Mouse (Mus musculus): Measurements from ENCODE around the gene Actr1b.
"Not testable (repeated sequence)": the region's sequence is repeated elsewhere in the genome, so short reads cannot be mapped to it uniquely, and the experiment has no call there.

Gene Actr1b

GRCm38 (mm10) chr1:36707166-36707565, 7.1 kb downstream of the Actr1b start:
- DNase-seq (ENCODE audit: low spot score in 2 of 2): peak in 1 of 2 experiments; percentile 50

GRCm38 (mm10) chr1:36697030-36697429, 17.2 kb downstream of the Actr1b start:
- no peak for DNase-seq (ENCODE audit: low spot score in 2 of 2)

GRCm38 (mm10) chr1:36696411-36696810, 17.8 kb downstream of the Actr1b start:
- DNase-seq (ENCODE audit: low spot score in 2 of 2): no peak

- no peak for DNase-seq (ENCODE audit: low spot score in 2 of 2)
Observed at GRCm38 (mm10) chr1:36694871-36695270, 19.4 kb downstream of the Actr1b start.

- DNase-seq (ENCODE audit: low spot score in 2 of 2): peak; percentile 96 to 97
Observed at GRCm38 (mm10) chr1:36691271-36692155, 22.7 kb downstream of the Actr1b start, which contains the start of gene Cox5b. Gene Cox5b, plus strand, starts transcription at chr1:36691449.

GRCm38 (mm10) chr1:36690671-36691235, 23.5 kb downstream of the Actr1b start:
- DNase-seq (ENCODE audit: low spot score in 2 of 2): no peak

- peak; percentile 85 to 87 for DNase-seq (ENCODE audit: low spot score in 2 of 2)
Observed at GRCm38 (mm10) chr1:36683810-36684467, 30.3 kb downstream of the Actr1b start.

GRCm38 (mm10) chr1:36682620-36683355, 31.4 kb downstream of the Actr1b start, which contains the start of gene Fam178b:
Gene Fam178b, minus strand, starts transcription at chr1:36683183.
- DNase-seq (ENCODE audit: low spot score in 2 of 2): no peak

GRCm38 (mm10) chr1:36680893-36681292, 33.3 kb downstream of the Actr1b start:
- DNase-seq (ENCODE audit: low spot score in 2 of 2): no peak

- DNase-seq (ENCODE audit: low spot score in 2 of 2): no peak
Observed at GRCm38 (mm10) chr1:36674936-36675335, 39.3 kb downstream of the Actr1b start.

GRCm38 (mm10) chr1:36672648-36673350, 41.4 kb downstream of the Actr1b start:
- no peak for DNase-seq (ENCODE audit: low spot score in 2 of 2)

- DNase-seq (ENCODE audit: low spot score in 2 of 2): no peak
Observed at GRCm38 (mm10) chr1:36671260-36671659, 43.0 kb downstream of the Actr1b start.

GRCm38 (mm10) chr1:36670256-36670655, 44.0 kb downstream of the Actr1b start:
- no peak for DNase-seq (ENCODE audit: low spot score in 2 of 2)

GRCm38 (mm10) chr1:36668007-36668406, 46.2 kb downstream of the Actr1b start:
- DNase-seq (ENCODE audit: low spot score in 2 of 2): not testable (repeated sequence)

GRCm38 (mm10) chr1:36665934-36666333, 48.3 kb downstream of the Actr1b start:
- no peak for DNase-seq (ENCODE audit: low spot score in 2 of 2)

GRCm38 (mm10) chr1:36665165-36665723, 49.0 kb downstream of the Actr1b start:
- no peak for DNase-seq (ENCODE audit: low spot score in 2 of 2)

- DNase-seq (ENCODE audit: low spot score in 2 of 2): peak in 1 of 2 experiments; percentile 12
Observed at GRCm38 (mm10) chr1:36664457-36664856, 49.8 kb downstream of the Actr1b start.

- DNase-seq (ENCODE audit: low spot score in 2 of 2): no peak
Observed at GRCm38 (mm10) chr1:36658621-36659399, 55.4 kb downstream of the Actr1b start.

- no peak for DNase-seq (ENCODE audit: low spot score in 2 of 2)
Observed at GRCm38 (mm10) chr1:36657658-36658415, 56.4 kb downstream of the Actr1b start.
